Mouse (Mus musculus): ENCODE results near the gene Dis3. TPM values are rescaled to one million over a fixed set of nuclear protein-coding genes. Genes with fewer than 3 reads are reported as not detected.

Gene Dis3
- polyA plus RNA-seq (2012; ENCODE audit: low replicate concordance) = 20.9 and 27.2 TPM in 2 replicates

GRCm38 (mm10) chr14:99099267-99099966, at the start of gene Dis3, which contains the start of gene Pibf1:
Gene Dis3 (minus strand): TSS chr14:99099770.
Gene Pibf1 (plus strand): TSS chr14:99099424.

GRCm38 (mm10) chr14:99046031-99046781, 53.4 kb downstream of the Dis3 start, which contains the start of the genes Mzt1 and Bora:
Gene Mzt1 (minus strand): TSS chr14:99046134.
Gene Bora (plus strand): TSS chr14:99046222.

Other genes starting within 250 kb of the Dis3 start
- gene Rpl36a-ps1, start 105.5 kb downstream of the Dis3 start, polyA plus RNA-seq (2012; ENCODE audit: low replicate concordance) = 0.58 TPM in 1 of 2 replicates, not detected in the other
- gene Mzt1, start 53.6 kb downstream of the Dis3 start, polyA plus RNA-seq (2012; ENCODE audit: low replicate concordance) = 7.6 and 11.9 TPM in 2 replicates
- 5.1 and 14.1 TPM in 2 replicates for gene Bora, start 53.5 kb downstream of the Dis3 start, polyA plus RNA-seq (2012; ENCODE audit: low replicate concordance)
- 0.21 and 1.2 TPM in 2 replicates for gene Pibf1, start 346 bp downstream of the Dis3 start, polyA plus RNA-seq (2012; ENCODE audit: low replicate concordance)
- 11.1 and 13.3 TPM in 2 replicates for gene Klf5, start 198.9 kb upstream of the Dis3 start, polyA plus RNA-seq (2012; ENCODE audit: low replicate concordance)